8 mouse cellular contexts compared by ENCODE assay signal in the genomic region with DNA sequence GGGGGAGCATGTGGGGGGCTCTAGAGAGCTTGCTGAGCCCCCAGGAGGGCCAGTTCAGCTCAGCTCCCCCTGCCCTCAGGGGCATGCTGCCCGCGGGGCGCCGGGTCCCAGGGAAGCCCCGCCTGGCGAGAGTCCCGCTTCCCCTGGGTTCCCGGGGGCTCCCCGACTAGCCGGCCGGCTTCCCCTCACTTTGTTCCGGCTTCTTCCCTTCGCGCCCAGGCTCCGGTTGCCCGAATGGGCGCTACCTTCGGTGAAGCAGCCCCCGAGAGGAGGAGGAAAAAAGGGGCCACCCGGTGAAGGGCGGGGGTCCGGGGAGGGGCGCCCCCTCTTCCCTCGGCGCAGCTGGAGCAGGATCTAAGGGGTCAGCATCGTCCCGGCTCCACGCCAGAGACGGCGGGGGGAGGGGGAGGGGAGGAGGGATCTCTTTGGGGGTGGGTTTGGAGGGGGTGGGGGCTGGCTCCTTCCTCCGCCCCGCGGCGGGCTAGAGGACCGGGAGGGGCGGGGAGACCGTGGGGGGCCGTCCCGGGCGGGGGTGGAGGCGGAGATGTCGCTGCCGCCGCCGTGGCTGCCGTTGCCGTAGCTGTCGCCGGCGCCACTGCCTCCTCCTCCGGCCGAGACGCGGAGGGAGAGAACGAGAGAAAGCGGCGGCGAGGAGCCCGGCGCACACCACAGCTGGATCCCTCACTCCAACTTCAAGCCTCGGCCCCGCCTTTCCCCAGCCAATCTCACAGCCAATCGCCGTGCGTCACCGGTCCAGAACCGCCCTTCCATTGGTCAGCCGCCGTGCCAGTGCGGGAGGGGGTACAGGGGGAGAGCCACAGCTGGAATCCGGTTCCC. TPM values are rescaled to one million over a fixed set of nuclear protein-coding genes. Genes with fewer than 3 reads are reported as not detected.
DNase-seq lines count a peak whose midpoint lies in the region; ATAC-seq lines count a peak whose summit lies in the region.

A gene (minus strand): TSS at position 492 of the 837 bp plus-strand sequence.

- peak; percentile 72 for ATAC-seq in inflammation-experienced regulatory T-cells, adult 6 months

- H3K36me3 ChIP-seq in megakaryocyte, embryonic 14.5 days (replicated peaks; ENCODE audit: low read length) = no peaks in the 10 kb centered on the region

- H3K4me1 ChIP-seq in megakaryocyte, embryonic 14.5 days = peaks cover 28% of the 10 kb centered on the region

- H3K4me3 ChIP-seq in megakaryocyte, embryonic 14.5 days (replicated peaks) = peak within 1 kb of the TSS; percentile 88

- no peaks in the 10 kb centered on the region for H3K9me3 ChIP-seq in megakaryocyte, embryonic 14.5 days

- peaks cover 98% of the 10 kb centered on the region for H3K27me3 ChIP-seq in megakaryocyte, embryonic 14.5 days (replicated peaks)

- DNase-seq in adrenal gland, adult 8-10 months = peak; percentile 85
- peak; percentile 70 for DNase-seq in embryo, embryonic 11.5 days (ENCODE audit: low read depth, low spot score)
- DNase-seq in gastrocnemius, postnatal 25 days = peak; percentile 89
- DNase-seq in left cerebral cortex, adult 9 months (ENCODE audit: low spot score in 2 of 2) = peak; percentile 64 to 88
- peak; percentile 88 for DNase-seq in right cerebral cortex, postnatal 14 days
- peak; percentile 81 for DNase-seq in urinary bladder, postnatal 25 days (ENCODE audit: low spot score)

RNA-seq across cellular contexts. Expression of the gene that starts here (rescaled TPM):
- total RNA-seq in adrenal gland, adult 8-10 months (2022) = under 1 TPM; 0.14 to 0.73 (median 0.21) TPM
- 1 to 10 TPM; 2.0 to 3.2 TPM for total RNA-seq in gastrocnemius, postnatal 25 days (2021)
- polyA plus RNA-seq in inflammation-experienced regulatory T-cells, adult 6 months (2017; shearing (Covaris generic)) = not detected
- polyA plus RNA-seq in megakaryocyte, embryonic 14.5 days (2012; ENCODE audit: insufficient read depth, low replicate concordance) = not detected in 2 replicates

Comparison
In these comparisons a context has a peak if more than half of its experiments do, and no peak if none do; other contexts are left out.
1. Peak in every context shown above with its lines: DNase-seq, ATAC-seq and H3K4me3 ChIP-seq.
2. Peak in DNase-seq in adrenal gland, adult 8-10 months; RNA of the gene not detected or under 1 TPM.
3. Peak in ATAC-seq in inflammation-experienced regulatory T-cells, adult 6 months; RNA of the gene not detected or under 1 TPM.